Mouse (Mus musculus) stomach, embryonic 15.5 days (tissue): ENCODE results near the gene Cyp2d11. TPM values are rescaled to one million over a fixed set of nuclear protein-coding genes. Genes with fewer than 3 reads are reported as not detected.

ENCODE experiments used
- ATAC-seq: fragments of 200-750 bp; cut with Nextera tagmentation; 2 replicates; pipeline ENCODE4 v1.8.0; 2017; ENCODE audit warnings: low read depth, moderate number of reproducible peaks, moderate TSS enrichment; ENCODE audit not compliant: insufficient read depth, low FRiP score
- H3K27ac ChIP-seq: fragments of 300-500 bp; sonication (generic); 2 replicates; pipeline ENCODE4 v1.5.1; 2015; ENCODE audit warnings: mild to moderate bottlenecking, inconsistent platforms
- H3K27me3 ChIP-seq: fragments of 300-500 bp; sonication (generic); replicated peaks from 2 replicates; pipeline ENCODE4 v1.6.1; 2015; ENCODE audit warnings: inconsistent platforms
- H3K36me3 ChIP-seq: fragments of 300-500 bp; sonication (generic); 2 replicates; pipeline ENCODE4 v1.6.1; 2015; ENCODE audit warnings: inconsistent platforms
- H3K4me1 ChIP-seq: fragments of 300-500 bp; sonication (generic); 2 replicates; pipeline ENCODE4 v1.6.1; 2015; ENCODE audit warnings: inconsistent platforms
- H3K4me2 ChIP-seq: fragments of 300-500 bp; sonication (generic); 2 replicates; pipeline ENCODE4 v1.6.1; 2015; ENCODE audit warnings: mild to moderate bottlenecking, inconsistent platforms
- H3K4me3 ChIP-seq: fragments of 300-500 bp; sonication (generic); replicated peaks from 2 replicates; pipeline ENCODE4 v1.5.1; 2015; ENCODE audit warnings: inconsistent platforms
- H3K9ac ChIP-seq: fragments of 300-500 bp; sonication (generic); 2 replicates; pipeline ENCODE4 v1.6.1; 2015; ENCODE audit warnings: inconsistent platforms
- H3K9me3 ChIP-seq: fragments of 300-500 bp; sonication (generic); 2 replicates; pipeline ENCODE4 v1.6.1; 2016; ENCODE audit warnings: inconsistent platforms
- WGBS: fragments of 180-500 bp; shearing (Covaris S2); methylation state at CpG from one replicate; pipeline ENCODE4 v1.1.7; 2015; 5-methylcytosine and 5-hydroxymethylcytosine counted together
- polyA plus RNA-seq: library from polyadenylated mRNA; unstranded; fragments of >200 nt; fragmentation: Nextera tagmentation; extraction: Ambion mirVana; gene quantifications from 2 replicates; pipeline ENCODE4 v1.2.1, GENCODE M21; 2015

Cyp2d11 gene
- polyA plus RNA-seq, 1 experiment from 2014 or later = not detected

- ATAC-seq = no peak
- H3K4me3 ChIP-seq = no peak overlapping the region
- 74% methylated on average over 4 of the region's 4 CpGs for WGBS
- H3K36me3 ChIP-seq = no peaks in the 10 kb centered on the region
- H3K27me3 ChIP-seq = no peaks in the 10 kb centered on the region
- H3K4me2 ChIP-seq = no peak overlapping the region
- H3K9ac ChIP-seq = no peak overlapping the region
- no peak overlapping the region for H3K27ac ChIP-seq
- H3K4me1 ChIP-seq = peaks cover 7% of the 10 kb centered on the region
- H3K9me3 ChIP-seq = no peaks in the 10 kb centered on the region
Observed at GRCm38 (mm10) chr15:82362234-82362633, 31.6 kb downstream of the Cyp2d11 start.

- H3K4me2 ChIP-seq = no peak overlapping the region
- peak overlapping the region; percentile 65; the same call in 1 of the 2 replicates for H3K27ac ChIP-seq
- 63% methylated on average over 11 of the region's 11 CpGs for whole genome bisulfite sequencing
- ATAC-seq = peak; percentile 80; the same call in 1 of the 2 replicates
- no peaks in the 10 kb centered on the region for H3K9me3 ChIP-seq
- peaks cover 7% of the 10 kb centered on the region for H3K4me1 ChIP-seq
- no peak overlapping the region for H3K9ac ChIP-seq
- no peak overlapping the region for H3K4me3 ChIP-seq
- H3K27me3 ChIP-seq = no peaks in the 10 kb centered on the region
- no peaks in the 10 kb centered on the region for H3K36me3 ChIP-seq
Observed at GRCm38 (mm10) chr15:82361459-82362018, 32.3 kb downstream of the Cyp2d11 start.

- Histone ChIP-seq H3K27ac (peak overlapping the region; percentile 57), H3K9ac (no peak overlapping the region), H3K4me1 (peaks cover 11% of the 10 kb centered on the region), H3K9me3 (no peaks in the 10 kb centered on the region), H3K4me3 (no peak overlapping the region), H3K36me3 (no peaks in the 10 kb centered on the region), H3K27me3 (no peaks in the 10 kb centered on the region), H3K4me2 (no peak overlapping the region)
- ATAC-seq = no peak
- 53% methylated on average over 22 of the region's 22 CpGs for WGBS
Observed at GRCm38 (mm10) chr15:82358431-82359260, 35.2 kb downstream of the Cyp2d11 start.

GRCm38 (mm10) chr15:82354126-82354945 is 39.5 kb downstream of the Cyp2d11 start, which contains the start of gene Ndufa6:
Gene Ndufa6 (minus strand): TSS chr15:82354322.
- peak; percentile 99 for ATAC-seq
- H3K27ac ChIP-seq = peak within 1 kb of the TSS; percentile 94
- H3K36me3 ChIP-seq = peaks cover 11% of the 10 kb centered on the region
- peak within 1 kb of the TSS; percentile 74 for H3K4me2 ChIP-seq
- H3K27me3 ChIP-seq = no peaks in the 10 kb centered on the region
- 1% methylated on average over 57 of the region's 57 CpGs for WGBS
- H3K9ac ChIP-seq = peak within 1 kb of the TSS; percentile 94
- peak within 1 kb of the TSS; percentile 79 for H3K4me3 ChIP-seq
- peaks cover 30% of the 10 kb centered on the region for H3K4me1 ChIP-seq
- no peaks in the 10 kb centered on the region for H3K9me3 ChIP-seq

GRCm38 (mm10) chr15:82353745-82354113 is 40.1 kb downstream of the Cyp2d11 start:
- Histone ChIP-seq H3K27me3 (no peaks in the 10 kb centered on the region), H3K4me1 (peaks cover 26% of the 10 kb centered on the region), H3K27ac (peak overlapping the region; percentile 79), H3K4me3 (peak overlapping the region; percentile 79), H3K9ac (peak overlapping the region; percentile 94), H3K4me2 (peak overlapping the region; percentile 68), H3K36me3 (peaks cover 17% of the 10 kb centered on the region), H3K9me3 (no peaks in the 10 kb centered on the region)
- ATAC-seq = peak; percentile 1; the same call in 1 of the 2 replicates
- 0% methylated on average over 23 of the region's 23 CpGs for WGBS

GRCm38 (mm10) chr15:82353078-82353744 is 40.6 kb downstream of the Cyp2d11 start:
- Histone ChIP-seq H3K4me1 (peaks cover 23% of the 10 kb centered on the region), H3K36me3 (peaks cover 22% of the 10 kb centered on the region), H3K9ac (peak overlapping the region; percentile 94), H3K4me2 (peak overlapping the region; percentile 68), H3K27me3 (no peaks in the 10 kb centered on the region), H3K4me3 (peak overlapping the region; percentile 79), H3K27ac (peak overlapping the region; percentile 79), H3K9me3 (no peaks in the 10 kb centered on the region)
- WGBS = 22% methylated on average over 14 of the region's 14 CpGs
- ATAC-seq = no peak

- Histone ChIP-seq H3K4me2 (no peak overlapping the region), H3K27ac (peak overlapping the region; percentile 6; the same call in 1 of the 2 replicates)
- no peak for ATAC-seq
Observed at GRCm38 (mm10) chr15:82351480-82351879, 42.3 kb downstream of the Cyp2d11 start.

GRCm38 (mm10) chr15:82350349-82350748 is 43.5 kb downstream of the Cyp2d11 start:
- Histone ChIP-seq H3K4me3 (no peak overlapping the region), H3K9ac (no peak overlapping the region), H3K4me2 (no peak overlapping the region), H3K9me3 (no peaks in the 10 kb centered on the region), H3K27ac (peak overlapping the region; percentile 49), H3K27me3 (no peaks in the 10 kb centered on the region), H3K4me1 (peaks cover 30% of the 10 kb centered on the region), H3K36me3 (peaks cover 27% of the 10 kb centered on the region)
- 79% methylated on average over 4 of the region's 4 CpGs for WGBS
- ATAC-seq = no peak

More at GRCm38 (mm10) chr15:82351480-82351879, 42.3 kb downstream of the Cyp2d11 start:
- H3K36me3 ChIP-seq = peaks cover 27% of the 10 kb centered on the region
- no peak overlapping the region for H3K4me3 ChIP-seq
- H3K9me3 ChIP-seq = no peaks in the 10 kb centered on the region
- H3K27me3 ChIP-seq = no peaks in the 10 kb centered on the region
- H3K9ac ChIP-seq = no peak overlapping the region
- WGBS = 68% methylated on average over 2 of the region's 3 CpGs
- peaks cover 30% of the 10 kb centered on the region for H3K4me1 ChIP-seq

GRCm38 (mm10) chr15:82348999-82349341 is 44.9 kb downstream of the Cyp2d11 start:
- Histone ChIP-seq H3K36me3 (peaks cover 27% of the 10 kb centered on the region), H3K4me3 (no peak overlapping the region), H3K27me3 (no peaks in the 10 kb centered on the region), H3K9ac (no peak overlapping the region), H3K4me1 (peaks cover 26% of the 10 kb centered on the region), H3K27ac (no peak overlapping the region), H3K9me3 (no peaks in the 10 kb centered on the region), H3K4me2 (no peak overlapping the region)
- ATAC-seq = no peak
- WGBS = 84% methylated on average over 2 of the region's 2 CpGs

GRCm38 (mm10) chr15:82348258-82348998 is 45.4 kb downstream of the Cyp2d11 start:
- Histone ChIP-seq H3K4me2 (no peak overlapping the region), H3K9ac (no peak overlapping the region), H3K9me3 (no peaks in the 10 kb centered on the region), H3K4me1 (peaks cover 26% of the 10 kb centered on the region), H3K36me3 (peaks cover 31% of the 10 kb centered on the region), H3K27me3 (no peaks in the 10 kb centered on the region), H3K27ac (no peak overlapping the region), H3K4me3 (no peak overlapping the region)
- 83% methylated on average over 8 of the region's 8 CpGs for WGBS
- ATAC-seq = no peak

GRCm38 (mm10) chr15:82347852-82348251 is 46.0 kb downstream of the Cyp2d11 start:
- H3K4me2 ChIP-seq = peak overlapping the region; percentile 73

More at GRCm38 (mm10) chr15:82347852-82348251, 46.0 kb downstream of the Cyp2d11 start:
- H3K9me3 ChIP-seq = no peaks in the 10 kb centered on the region
- no peak overlapping the region for H3K4me3 ChIP-seq
- peaks cover 26% of the 10 kb centered on the region for H3K4me1 ChIP-seq
- no peaks in the 10 kb centered on the region for H3K27me3 ChIP-seq
- ATAC-seq = no peak
- 93% methylated on average over 12 of the region's 12 CpGs for WGBS
- H3K36me3 ChIP-seq = peaks cover 32% of the 10 kb centered on the region
- no peak overlapping the region for H3K9ac ChIP-seq
- H3K27ac ChIP-seq = no peak overlapping the region
